Mouse (Mus musculus) kidney, adult 2 months (tissue): ENCODE measurements at regions not wholly inside any gene's neighbourhood (a gene's known extent, or its start where the extent isn't known, plus 50 kb on each side); places are given as distances from the start of the nearest gene placed in this dataset.

Experiments
- DNase-seq: peaks from one replicate; pipeline ENCODE4 v3.0.0; 2021
- H3K27ac ChIP-seq: fragments of 200-500 bp; 2 replicates; pipeline ENCODE4 v1.5.1; 2012; ENCODE audit warnings: low read depth, low read length, control low read depth, inconsistent platforms; ENCODE audit not compliant: insufficient read depth
- H3K27me3 ChIP-seq: fragments of 200-500 bp; replicated peaks from 2 replicates; pipeline ENCODE4 v1.6.1; 2012; ENCODE audit warnings: mild to moderate bottlenecking, moderate library complexity, low read length, inconsistent platforms; ENCODE audit not compliant: control insufficient read depth, insufficient read depth
- H3K36me3 ChIP-seq: fragments of 200-500 bp; 2 replicates; pipeline ENCODE4 v1.6.1; 2012; ENCODE audit warnings: mild to moderate bottlenecking, moderate library complexity, low read length, inconsistent platforms; ENCODE audit not compliant: control insufficient read depth, insufficient read depth
- H3K4me1 ChIP-seq: fragments of 200-500 bp; 2 replicates; pipeline ENCODE4 v1.6.1; 2011; ENCODE audit warnings: low read length; ENCODE audit not compliant: control insufficient read depth, insufficient read depth
- H3K4me3 ChIP-seq: fragments of 200-500 bp; 2 replicates; pipeline ENCODE4 v1.5.1; 2011; ENCODE audit warnings: mild to moderate bottlenecking, low read depth, low read length, control low read depth; ENCODE audit not compliant: insufficient read depth
- CTCF ChIP-seq: fragments of 200-500 bp; conservative IDR thresholded peaks from 2 replicates; pipeline ENCODE4 v1.5.1; 2011; ENCODE audit warnings: low read depth, mild to moderate bottlenecking, control low read depth, low read length, moderate library complexity, mixed read lengths; ENCODE audit not compliant: insufficient read depth, insufficient read length
- POLR2A ChIP-seq: fragments of 200-500 bp; IDR thresholded peaks from one replicate; pipeline ENCODE4 v1.6.1; 2011; ENCODE audit warnings: low read depth, low read length, control low read depth
- WGBS: fragments of 180-500 bp; shearing (Covaris S2); methylation state at CpG from one replicate; pipeline ENCODE4 v1.1.7; 2018; 5-methylcytosine and 5-hydroxymethylcytosine counted together

DNA sequence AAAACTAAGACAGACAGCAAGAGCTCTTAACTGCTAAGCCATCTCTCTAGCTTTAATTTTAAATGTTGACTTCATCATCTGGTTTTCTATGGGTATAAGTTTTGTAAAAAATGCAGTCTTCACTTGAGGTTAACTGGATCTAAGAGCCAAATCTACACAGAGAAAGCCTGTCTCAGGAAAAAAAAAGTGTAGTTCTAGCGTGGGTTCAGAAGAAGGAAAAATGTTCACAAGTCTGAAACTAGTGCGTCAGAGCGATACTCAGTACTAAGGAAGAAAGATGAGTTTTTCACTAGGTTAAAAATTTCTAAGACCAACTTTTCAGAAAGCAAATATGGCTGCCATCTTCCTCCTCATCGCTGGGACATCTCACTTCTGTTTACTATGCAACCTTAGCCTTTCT is 248.1 kb downstream of the Rergl start:
- TF ChIP-seq POLR2A, result no peak
- no peak for TF ChIP-seq CTCF
- Histone ChIP-seq H3K4me3 (no peak overlapping the region), H3K4me1 (no peaks in the 10 kb centered on the region), H3K27ac (no peak overlapping the region), H3K27me3 (no peaks in the 10 kb centered on the region), H3K36me3 (no peaks in the 10 kb centered on the region)
- WGBS, result 89% methylated on average over 4 of the region's 4 CpGs
- no peak for DNase-seq

DNA sequence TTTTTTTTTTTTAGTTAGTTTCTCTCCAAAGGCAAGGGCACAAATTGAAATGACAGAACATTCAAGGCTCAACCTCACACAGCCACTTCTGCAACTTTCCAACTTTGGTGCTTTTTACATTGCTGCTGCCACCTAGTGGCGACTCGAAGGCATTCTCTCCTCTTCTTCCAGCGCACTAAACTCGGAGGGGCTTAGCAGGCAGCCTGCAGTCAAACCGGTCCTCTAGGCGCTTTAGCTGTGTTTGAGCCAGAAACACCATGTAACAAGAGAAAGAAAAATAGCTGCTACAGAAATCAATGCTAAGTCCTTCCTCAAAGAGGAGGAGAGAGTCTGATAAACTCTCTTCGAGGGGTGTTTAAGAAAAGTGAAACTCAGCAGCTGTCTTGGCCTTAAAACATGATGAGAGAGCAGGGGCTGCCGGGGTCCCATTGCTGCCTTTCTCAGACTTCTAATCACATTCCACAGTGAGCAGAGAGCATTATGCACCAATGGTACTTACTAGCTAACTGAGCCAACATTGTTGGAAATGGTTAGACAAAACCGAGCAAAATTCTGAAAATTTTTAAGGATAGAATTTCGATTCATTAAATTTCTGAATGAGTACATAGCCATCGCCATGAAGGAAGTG is 252.7 kb downstream of the Rergl start:
- TF ChIP-seq CTCF (peak; percentile 73), POLR2A (no peak)
- peak; percentile 23 for DNase-seq
- H3K36me3 ChIP-seq, result no peaks in the 10 kb centered on the region
- H3K4me1 ChIP-seq, result no peaks in the 10 kb centered on the region
- no peak overlapping the region for H3K4me3 ChIP-seq
- no peak overlapping the region for H3K27ac ChIP-seq
- WGBS, result 33% methylated on average over 11 of the region's 11 CpGs
- no peaks in the 10 kb centered on the region for H3K27me3 ChIP-seq

- WGBS, result 80% methylated on average over 1 of the region's 1 CpGs
- H3K4me1 ChIP-seq, result no peaks in the 10 kb centered on the region
- no peak overlapping the region for H3K27ac ChIP-seq
- no peak for DNase-seq
- no peak for TF ChIP-seq POLR2A
- no peak for TF ChIP-seq CTCF
- no peak overlapping the region for H3K4me3 ChIP-seq
- no peaks in the 10 kb centered on the region for H3K36me3 ChIP-seq
- H3K27me3 ChIP-seq, result no peaks in the 10 kb centered on the region
Measured at GRCm38 (mm10) chr6:139226127-139226526, 275.6 kb downstream of the Rergl start.

DNA sequence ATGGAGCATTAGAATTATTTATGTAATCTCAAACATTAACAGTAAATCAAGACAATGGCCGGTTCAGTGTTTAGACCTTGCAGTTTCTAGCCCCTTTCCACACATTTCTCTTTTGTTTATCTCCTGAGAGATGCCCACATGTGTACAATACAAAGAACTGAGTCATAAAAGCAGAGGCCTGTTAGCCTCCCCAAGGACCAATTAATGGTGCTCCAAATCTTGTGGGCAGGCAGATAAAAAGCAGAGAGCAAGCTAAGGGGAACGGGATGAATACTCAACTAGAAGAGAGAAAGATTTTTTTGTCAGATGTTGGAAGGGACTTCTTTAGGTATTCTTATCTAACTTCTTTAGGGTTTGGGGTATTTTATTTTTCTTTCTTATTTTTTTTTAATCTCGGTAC is 287.3 kb downstream of the Rergl start:
- WGBS, result 63% methylated on average over 3 of the region's 3 CpGs
- no peak for TF ChIP-seq POLR2A
- TF ChIP-seq CTCF, result no peak
- Histone ChIP-seq H3K4me3 (no peak overlapping the region), H3K4me1 (no peaks in the 10 kb centered on the region), H3K36me3 (no peaks in the 10 kb centered on the region), H3K27ac (no peak overlapping the region), H3K27me3 (no peaks in the 10 kb centered on the region; the same call in 1 of the 2 replicates)
- DNase-seq, result no peak

DNA sequence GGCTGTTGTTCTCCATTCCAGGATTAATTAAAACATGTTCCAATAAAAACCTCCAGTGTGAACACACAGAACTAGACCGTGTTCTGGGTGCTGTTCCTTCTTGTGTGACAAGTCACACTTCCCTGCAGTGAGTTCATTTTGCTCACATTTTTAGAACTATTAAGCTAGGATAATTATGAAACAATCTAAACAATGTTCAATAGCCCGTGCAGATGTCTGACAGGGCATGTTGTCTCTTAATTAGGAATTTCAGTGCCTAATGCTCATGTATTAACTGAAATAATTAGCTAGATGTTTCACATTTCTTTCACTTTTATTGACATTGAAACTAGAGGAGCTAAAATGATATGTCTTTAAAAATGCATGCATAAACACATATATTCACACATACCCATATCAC is 291.5 kb downstream of the Rergl start:
- Histone ChIP-seq H3K27ac (no peak overlapping the region), H3K4me3 (no peak overlapping the region), H3K36me3 (no peaks in the 10 kb centered on the region), H3K4me1 (no peaks in the 10 kb centered on the region), H3K27me3 (no peaks in the 10 kb centered on the region; the same call in 1 of the 2 replicates)
- WGBS, result 63% methylated on average over 2 of the region's 2 CpGs
- TF ChIP-seq CTCF, result no peak
- no peak for TF ChIP-seq POLR2A
- no peak for DNase-seq

DNA sequence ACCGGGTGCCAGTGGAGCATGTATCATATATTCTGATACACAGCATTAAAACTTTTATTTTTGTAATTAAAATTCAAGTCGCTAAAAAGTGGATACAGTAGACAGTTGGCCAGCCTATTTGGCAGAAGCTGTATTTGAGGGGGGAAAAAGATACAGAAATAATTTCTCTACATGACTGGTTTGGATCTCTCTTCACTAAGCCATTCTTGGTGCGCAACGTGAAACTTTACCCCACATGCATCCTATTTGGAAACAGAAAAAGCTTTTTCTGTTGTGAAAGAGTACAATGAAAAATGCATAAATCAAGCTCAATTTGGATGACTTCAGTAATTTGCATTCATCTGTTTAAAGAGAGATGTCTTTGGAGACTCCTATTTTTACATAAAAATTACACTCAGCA is 303.2 kb downstream of the Rergl start:
- Histone ChIP-seq H3K27me3 (no peaks in the 10 kb centered on the region), H3K4me1 (no peaks in the 10 kb centered on the region), H3K4me3 (no peak overlapping the region), H3K27ac (no peak overlapping the region), H3K36me3 (no peaks in the 10 kb centered on the region)
- DNase-seq, result no peak
- no peak for TF ChIP-seq POLR2A
- TF ChIP-seq CTCF, result no peak
- 88% methylated on average over 4 of the region's 4 CpGs for WGBS

GRCm38 (mm10) chr6:139186431-139186830 is 315.3 kb downstream of the Rergl start:
- Histone ChIP-seq H3K27ac (no peak overlapping the region), H3K36me3 (no peaks in the 10 kb centered on the region), H3K27me3 (no peaks in the 10 kb centered on the region), H3K4me1 (no peaks in the 10 kb centered on the region), H3K4me3 (no peak overlapping the region)
- no peak for TF ChIP-seq CTCF
- no peak for TF ChIP-seq POLR2A
- DNase-seq, result no peak
- WGBS, result 47% methylated on average over 8 of the region's 8 CpGs
